Mouse (Mus musculus): Measurements from ENCODE around the gene Elmod3.

- peak; percentile 70 for TF ChIP-seq CTCF (IDR thresholded peaks at IDR 0.05; ENCODE audit: control insufficient read depth, insufficient read depth, insufficient read length)
- no peak for TF ChIP-seq USF1 (IDR thresholded peaks at IDR 0.05; ENCODE audit: low read depth)
- TF ChIP-seq MYOG (IDR thresholded peaks at IDR 0.05; ENCODE audit: control insufficient read depth, extremely low read depth, insufficient read length): no peak
- no peak for TF ChIP-seq MYOD1 (IDR thresholded peaks at IDR 0.05; ENCODE audit: control insufficient read depth, insufficient read length, low read depth)
These were observed 3.5 kb upstream of the Elmod3 start for GRCm38 (mm10) chr6:72601732-72602131.

Data from C2C12 (cell line).